In the genomic region with DNA sequence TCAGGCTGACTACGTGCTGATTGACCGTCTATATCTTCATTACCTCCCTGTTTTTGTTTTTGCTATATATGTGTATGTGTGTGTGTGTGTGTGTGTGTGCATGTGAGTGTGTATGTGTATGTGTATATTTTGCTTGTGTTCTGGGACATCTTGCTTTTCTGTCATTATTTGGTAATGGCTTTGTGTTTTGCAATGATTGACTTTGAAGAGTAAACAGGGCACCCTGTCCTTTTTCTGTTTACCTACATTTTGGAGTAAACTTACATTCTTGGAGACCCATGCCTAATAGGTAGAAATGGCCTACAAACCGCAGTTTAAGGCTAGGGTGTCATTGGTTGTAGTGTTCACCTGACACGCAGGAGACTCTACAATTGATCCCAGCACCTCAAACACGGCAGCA, we compare ENCODE assay signal across 10 mouse cellular contexts.
ATAC-seq and TF ChIP-seq lines count a peak whose summit lies in the region.
"Had no signal": no experiment of that assay in that cellular context is flagged by ENCODE, and none has a peak within 500 bp of the region (broad histone marks: within the 10 kb centered on the region; RNA-seq: fewer than 3 reads in every experiment).

No protein-coding gene starts in this region.

- H3K36me3 ChIP-seq in intestine, embryonic 15.5 days, result no peaks in the 10 kb centered on the region
- H3K36me3 ChIP-seq in intestine, postnatal 0 days (ENCODE audit: control insufficient read depth, insufficient read depth), result no peaks in the 10 kb centered on the region
- H3K36me3 ChIP-seq in neural tube, embryonic 13.5 days, result no peaks in the 10 kb centered on the region
- no peaks in the 10 kb centered on the region for H3K36me3 ChIP-seq in neural tube, embryonic 15.5 days
- H3K36me3 ChIP-seq in embryonic facial prominence, embryonic 15.5 days, result no peaks in the 10 kb centered on the region
- H3K36me3 ChIP-seq in kidney, embryonic 15.5 days, result no peaks in the 10 kb centered on the region
- H3K36me3 ChIP-seq: hindbrain, embryonic 12.5 days had no signal

- H3K9me3 ChIP-seq in intestine, embryonic 15.5 days, result no peaks in the 10 kb centered on the region
- H3K9me3 ChIP-seq in intestine, postnatal 0 days (ENCODE audit: control insufficient read depth), result no peaks in the 10 kb centered on the region
- H3K9me3 ChIP-seq in neural tube, embryonic 13.5 days, result no peaks in the 10 kb centered on the region
- H3K9me3 ChIP-seq in neural tube, embryonic 15.5 days (replicated peaks), result no peaks in the 10 kb centered on the region
- H3K9me3 ChIP-seq in embryonic facial prominence, embryonic 15.5 days (replicated peaks), result no peaks in the 10 kb centered on the region
- H3K9me3 ChIP-seq in kidney, embryonic 15.5 days (replicated peaks), result no peaks in the 10 kb centered on the region
- H3K9me3 ChIP-seq: forebrain, embryonic 13.5 days; hindbrain, embryonic 12.5 days had no signal

- H3K27me3 ChIP-seq in intestine, embryonic 15.5 days (replicated peaks), result no peaks in the 10 kb centered on the region
- H3K27me3 ChIP-seq in intestine, postnatal 0 days (replicated peaks; ENCODE audit: control insufficient read depth, insufficient read depth, low read length), result no peaks in the 10 kb centered on the region
- H3K27me3 ChIP-seq in neural tube, embryonic 13.5 days, result no peaks in the 10 kb centered on the region
- H3K27me3 ChIP-seq in neural tube, embryonic 15.5 days (replicated peaks), result no peaks in the 10 kb centered on the region
- H3K27me3 ChIP-seq in embryonic facial prominence, embryonic 15.5 days, result no peaks in the 10 kb centered on the region
- H3K27me3 ChIP-seq in kidney, embryonic 15.5 days, result no peaks in the 10 kb centered on the region
- H3K27me3 ChIP-seq: forebrain, embryonic 13.5 days; hindbrain, embryonic 12.5 days had no signal

- no peak for TF ChIP-seq CTCF in intestine, postnatal 0 days (IDR thresholded peaks at IDR 0.05; ENCODE audit: low read depth)

- H3K4me2 ChIP-seq in intestine, embryonic 15.5 days (replicated peaks), result no peak overlapping the region
- H3K4me2 ChIP-seq in intestine, postnatal 0 days (replicated peaks; ENCODE audit: low read depth), result no peak overlapping the region
- no peak overlapping the region for H3K4me2 ChIP-seq in neural tube, embryonic 13.5 days
- H3K4me2 ChIP-seq in neural tube, embryonic 15.5 days, result no peak overlapping the region
- H3K4me2 ChIP-seq in embryonic facial prominence, embryonic 15.5 days (replicated peaks), result no peak overlapping the region
- no peak overlapping the region for H3K4me2 ChIP-seq in kidney, embryonic 15.5 days
- H3K4me2 ChIP-seq: forebrain, embryonic 13.5 days; hindbrain, embryonic 12.5 days had no signal

- H3K4me3 ChIP-seq in intestine, embryonic 15.5 days (replicated peaks), result no peak overlapping the region
- no peak overlapping the region for H3K4me3 ChIP-seq in intestine, postnatal 0 days (ENCODE audit: low read depth, low read length)
- H3K4me3 ChIP-seq in neural tube, embryonic 13.5 days, result no peak overlapping the region
- no peak overlapping the region for H3K4me3 ChIP-seq in neural tube, embryonic 15.5 days (replicated peaks)
- no peak overlapping the region for H3K4me3 ChIP-seq in embryonic facial prominence, embryonic 15.5 days (replicated peaks)
- no peak overlapping the region for H3K4me3 ChIP-seq in kidney, embryonic 15.5 days (replicated peaks)
- H3K4me3 ChIP-seq: forebrain, embryonic 13.5 days; gastrocnemius, adult 2 months; hindbrain, embryonic 12.5 days had no signal

- 87% methylated on average over 5 of the region's 5 CpGs for WGBS in intestine, embryonic 15.5 days
- WGBS in intestine, postnatal 0 days, result 92% methylated on average over 5 of the region's 5 CpGs
- WGBS in neural tube, embryonic 13.5 days, result 90% methylated on average over 5 of the region's 5 CpGs
- 91% methylated on average over 5 of the region's 5 CpGs for WGBS in neural tube, embryonic 15.5 days
- 90% methylated on average over 5 of the region's 5 CpGs for WGBS in embryonic facial prominence, embryonic 15.5 days
- WGBS in kidney, embryonic 15.5 days, result 93% methylated on average over 5 of the region's 5 CpGs

- H3K4me1 ChIP-seq in intestine, embryonic 15.5 days (replicated peaks), result peaks cover 9% of the 10 kb centered on the region
- no peaks in the 10 kb centered on the region for H3K4me1 ChIP-seq in intestine, postnatal 0 days (replicated peaks; ENCODE audit: control insufficient read depth, insufficient read depth, low read length)
- H3K4me1 ChIP-seq in neural tube, embryonic 13.5 days (replicated peaks), result peaks cover 12% of the 10 kb centered on the region; the same call in 1 of the 2 replicates
- 0 out of 2 replicates have a peak, but pooled peaks cover 3% of the 10 kb centered on the region for H3K4me1 ChIP-seq in neural tube, embryonic 15.5 days
- H3K4me1 ChIP-seq in embryonic facial prominence, embryonic 15.5 days, result peaks cover 15% of the 10 kb centered on the region
- H3K4me1 ChIP-seq in kidney, embryonic 15.5 days, result peaks cover 17% of the 10 kb centered on the region

- peak overlapping the region; percentile 37 for H3K27ac ChIP-seq in intestine, embryonic 15.5 days
- no peak overlapping the region for H3K27ac ChIP-seq in intestine, postnatal 0 days (ENCODE audit: low read depth, low read length)
- H3K27ac ChIP-seq in neural tube, embryonic 13.5 days (replicated peaks), result peak overlapping the region; percentile 70
- no peak overlapping the region for H3K27ac ChIP-seq in neural tube, embryonic 15.5 days (replicated peaks)
- H3K27ac ChIP-seq in embryonic facial prominence, embryonic 15.5 days (replicated peaks), result 0 out of 2 replicates have a peak overlapping the region, but pooled peaks have one; percentile 60
- no peak overlapping the region for H3K27ac ChIP-seq in kidney, embryonic 15.5 days
- H3K27ac ChIP-seq: gastrocnemius, adult 2 months had no signal

- ATAC-seq in intestine, embryonic 15.5 days, result no peak
- no peak for ATAC-seq in intestine, postnatal 0 days
- no peak for ATAC-seq in neural tube, embryonic 13.5 days (ENCODE audit: low read depth)
- ATAC-seq in neural tube, embryonic 15.5 days (ENCODE audit: low FRiP score), result no peak
- ATAC-seq in embryonic facial prominence, embryonic 15.5 days (ENCODE audit: insufficient number of reproducible peaks, low FRiP score, low TSS enrichment, low read depth), result no peak
- no peak for ATAC-seq in monocyte, adult 5-6 weeks (replicated peaks; ENCODE audit: insufficient number of reproducible peaks, low FRiP score, low TSS enrichment, poor library complexity, severe bottlenecking)
- no peak for ATAC-seq in kidney, embryonic 15.5 days (replicated peaks; ENCODE audit: low FRiP score)

- H3K9ac ChIP-seq in intestine, embryonic 15.5 days, result no peak overlapping the region
- no peak overlapping the region for H3K9ac ChIP-seq in intestine, postnatal 0 days (ENCODE audit: low read depth, low read length)
- H3K9ac ChIP-seq in neural tube, embryonic 13.5 days, result no peak overlapping the region
- no peak overlapping the region for H3K9ac ChIP-seq in neural tube, embryonic 15.5 days (replicated peaks)
- no peak overlapping the region for H3K9ac ChIP-seq in embryonic facial prominence, embryonic 15.5 days
- no peak overlapping the region for H3K9ac ChIP-seq in kidney, embryonic 15.5 days
- H3K9ac ChIP-seq: forebrain, embryonic 13.5 days; hindbrain, embryonic 12.5 days had no signal

Comparison
In these comparisons a context has a peak if more than half of its experiments do, and no peak if none do; other contexts are left out.
1. H3K27ac ChIP-seq: peak in intestine, embryonic 15.5 days (single experiment), neural tube, embryonic 13.5 days (single experiment) and embryonic facial prominence, embryonic 15.5 days (single experiment); none in intestine, postnatal 0 days (single experiment), neural tube, embryonic 15.5 days (single experiment) and kidney, embryonic 15.5 days (single experiment).